Mouse (Mus musculus) thymus, postnatal 36 days (tissue): ENCODE results near the gene Tipin.

ENCODE experiments used
- DNase-seq, 2 experiments: peaks; one replicate each; pipeline ENCODE4 v3.0.0; 2022; ENCODE audit warnings: mixed read lengths in 2 of 2

Gene Tipin

DNA sequence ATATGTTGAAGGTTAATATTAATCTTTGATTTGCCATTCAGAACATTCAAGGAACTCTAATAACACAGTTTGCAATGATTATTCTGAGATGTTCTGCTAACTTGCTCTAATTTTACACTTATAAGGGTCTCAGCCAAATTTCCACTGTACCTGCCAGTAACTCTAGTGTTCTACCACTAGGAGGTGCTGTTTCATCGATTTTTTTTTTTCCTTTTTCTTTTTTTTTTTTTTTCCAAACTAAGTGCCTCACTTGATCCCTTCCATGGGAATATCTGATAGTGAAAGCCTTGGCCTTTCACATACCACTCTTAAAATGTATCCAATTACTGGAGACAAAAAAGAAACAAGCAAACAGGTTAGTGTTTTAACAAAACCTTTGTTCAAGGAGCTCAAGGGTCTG is 66.0 kb downstream of the Tipin start:
- no peak for DNase-seq

DNA sequence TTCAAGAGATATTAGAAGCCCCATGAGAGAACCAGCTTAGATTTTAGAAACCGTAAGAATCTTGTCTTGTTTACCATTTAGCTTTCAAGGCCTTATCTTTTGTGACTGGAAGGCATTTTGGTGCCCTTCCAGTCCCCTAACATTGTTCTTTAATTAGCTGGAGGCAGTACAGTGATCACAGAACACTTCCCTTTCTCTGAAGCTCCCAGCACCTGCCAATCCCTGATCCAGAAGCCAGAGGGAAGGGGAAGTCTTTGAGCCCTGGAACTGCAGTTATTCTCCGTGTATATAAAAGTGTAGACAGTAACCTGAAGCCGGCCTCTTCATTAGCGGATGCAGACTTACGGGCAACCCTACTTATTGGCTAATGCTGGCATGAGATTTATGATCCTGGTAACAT is 68.1 kb downstream of the Tipin start:
- DNase-seq, result no peak

DNA sequence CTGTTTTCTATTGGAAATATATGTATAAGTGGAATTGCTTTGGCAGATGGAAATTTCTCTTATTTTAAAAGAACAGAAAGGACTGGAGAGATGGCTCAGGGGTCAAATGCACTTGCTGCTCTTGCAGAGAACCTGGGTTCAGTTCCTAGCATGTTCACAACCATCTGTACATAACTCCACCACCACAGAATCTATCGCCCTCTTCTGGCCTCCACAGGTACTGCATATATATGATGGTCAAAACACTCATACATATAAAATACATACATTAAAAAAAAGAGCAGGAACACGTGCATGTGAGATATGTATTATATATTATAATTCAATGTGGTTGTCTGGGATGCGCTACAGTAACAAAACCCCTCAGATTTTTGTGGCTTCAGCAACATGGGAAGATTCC is 69.8 kb downstream of the Tipin start:
- DNase-seq, result no peak
